Mouse (Mus musculus): Measurements from ENCODE around the gene Ikzf1. TPM values are rescaled to one million over a fixed set of nuclear protein-coding genes. Genes with fewer than 3 reads are reported as not detected.
A peak's percentile ranks its signal among the peaks of the same experiment; 100 is the strongest.

Gene Ikzf1
- polyA plus RNA-seq, 1 experiment from 2014 or later = 2.6 TPM

GRCm38 (mm10) chr11:11820737-11821136, 135.9 kb downstream of the Ikzf1 start:
- Histone ChIP-seq H3K4me3 (replicated peaks; ENCODE audit: low read length) (no peak overlapping the region), H3K4me1 (replicated peaks; ENCODE audit: control insufficient read depth, insufficient read depth, low read length) (peaks cover 37% of the 10 kb centered on the region), H3K9me3 (ENCODE audit: control insufficient read depth, low read length) (no peaks in the 10 kb centered on the region), H3K27me3 (ENCODE audit: control insufficient read depth, insufficient read depth, low read length) (no peaks in the 10 kb centered on the region), H3K27ac (0 out of 2 replicates have a peak overlapping the region, but pooled peaks have one; percentile 47), H3K4me2 (replicated peaks) (no peak overlapping the region), H3K36me3 (replicated peaks; ENCODE audit: control insufficient read depth, insufficient read depth) (no peaks in the 10 kb centered on the region), H3K9ac (no peak overlapping the region)
- DNase-seq (ENCODE audit: low spot score) (no peak), ATAC-seq (ENCODE audit: low FRiP score) (no peak)
- WGBS = 68% methylated on average over 3 of the region's 3 CpGs

- Histone ChIP-seq H3K9me3 (ENCODE audit: control insufficient read depth, low read length) (no peaks in the 10 kb centered on the region), H3K4me2 (replicated peaks) (peak overlapping the region; percentile 33), H3K4me3 (replicated peaks; ENCODE audit: low read length) (no peak overlapping the region), H3K9ac (peak overlapping the region; percentile 48), H3K27ac (peak overlapping the region; percentile 49), H3K27me3 (ENCODE audit: control insufficient read depth, insufficient read depth, low read length) (no peaks in the 10 kb centered on the region), H3K4me1 (replicated peaks; ENCODE audit: control insufficient read depth, insufficient read depth, low read length) (peaks cover 37% of the 10 kb centered on the region), H3K36me3 (replicated peaks; ENCODE audit: control insufficient read depth, insufficient read depth) (no peaks in the 10 kb centered on the region)
- peak; percentile 83 for DNase-seq (ENCODE audit: low spot score)
- 8% methylated on average over 16 of the region's 16 CpGs for WGBS
- peak; percentile 85 for ATAC-seq (ENCODE audit: low FRiP score)
Observed at GRCm38 (mm10) chr11:11821387-11821975, 136.7 kb downstream of the Ikzf1 start.

Other genes with a start within 250 kb of the Ikzf1 start
- gene Spata48, start 222.9 kb upstream of the Ikzf1 start, polyA plus RNA-seq (2014; fragmentation: Nextera tagmentation; extraction: Ambion mirVana) = 1.1 and 1.3 TPM in 2 replicates
- gene Zpbp, start 222.6 kb upstream of the Ikzf1 start, polyA plus RNA-seq (2014; fragmentation: Nextera tagmentation; extraction: Ambion mirVana) = 1.4 and 1.6 TPM in 2 replicates
- gene 4930512M02Rik, start 57.2 kb upstream of the Ikzf1 start, polyA plus RNA-seq (2014; fragmentation: Nextera tagmentation; extraction: Ambion mirVana) = not detected in 2 replicates
- 13.3 and 14.8 TPM in 2 replicates for gene Fignl1, start 124.0 kb downstream of the Ikzf1 start, polyA plus RNA-seq (2014; fragmentation: Nextera tagmentation; extraction: Ambion mirVana)
- 7.0 and 9.3 TPM in 2 replicates for gene Ddc, start 213.1 kb downstream of the Ikzf1 start, polyA plus RNA-seq (2014; fragmentation: Nextera tagmentation; extraction: Ambion mirVana)